Mouse (Mus musculus): Measurements from ENCODE around the gene Tenm4. TPM values are rescaled to one million over a fixed set of nuclear protein-coding genes. Genes with fewer than 3 reads are reported as not detected.
"Not testable (repeated sequence)": the region's sequence is repeated elsewhere in the genome, so short reads cannot be mapped to it uniquely, and the experiment has no call there.

The Tenm4 gene
- polyA plus RNA-seq, 1 experiment = 0.79 TPM

DNA sequence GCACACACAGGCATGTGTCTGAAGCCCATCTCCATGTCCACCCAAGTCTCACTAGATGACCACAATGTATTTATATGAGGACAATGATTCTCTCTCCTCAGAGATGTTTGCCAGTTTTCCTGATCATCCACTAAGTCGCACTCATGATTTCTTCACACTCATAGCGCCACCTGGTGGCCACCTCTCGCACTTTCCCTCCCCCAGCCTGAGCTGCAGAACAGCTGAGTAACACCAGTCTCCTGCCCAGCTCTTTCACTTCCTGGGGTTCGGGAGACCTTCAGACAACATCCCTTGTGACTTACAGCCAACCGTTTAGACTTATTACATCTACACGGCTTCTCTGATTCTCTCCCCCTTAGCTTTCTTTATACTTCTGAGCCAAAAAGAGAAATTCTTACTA lies 743.0 kb downstream of the Tenm4 start:
- H3K36me3 ChIP-seq (ENCODE audit: control insufficient read depth, insufficient read depth, low read length) = no peaks in the 10 kb centered on the region
- no peaks in the 10 kb centered on the region for H3K4me1 ChIP-seq (ENCODE audit: control insufficient read depth, insufficient read depth, insufficient read length, low read length)
- 4% methylated on average over 6 of the region's 6 CpGs for WGBS
- no peaks in the 10 kb centered on the region for H3K27me3 ChIP-seq (ENCODE audit: control insufficient read depth, insufficient read depth, low read length)
- no peak overlapping the region for H3K4me3 ChIP-seq (ENCODE audit: low read depth, low read length)
- H3K27ac ChIP-seq (ENCODE audit: insufficient read depth, low read depth, low read length) = no peak overlapping the region
- no peak for TF ChIP-seq POLR2A (IDR thresholded peaks at IDR 0.05; ENCODE audit: low read depth, low read length)
- TF ChIP-seq CTCF (IDR thresholded peaks at IDR 0.05; ENCODE audit: extremely low read depth, insufficient read length, insufficient replicate concordance, low read depth, low read length) = peak; percentile 95

DNA sequence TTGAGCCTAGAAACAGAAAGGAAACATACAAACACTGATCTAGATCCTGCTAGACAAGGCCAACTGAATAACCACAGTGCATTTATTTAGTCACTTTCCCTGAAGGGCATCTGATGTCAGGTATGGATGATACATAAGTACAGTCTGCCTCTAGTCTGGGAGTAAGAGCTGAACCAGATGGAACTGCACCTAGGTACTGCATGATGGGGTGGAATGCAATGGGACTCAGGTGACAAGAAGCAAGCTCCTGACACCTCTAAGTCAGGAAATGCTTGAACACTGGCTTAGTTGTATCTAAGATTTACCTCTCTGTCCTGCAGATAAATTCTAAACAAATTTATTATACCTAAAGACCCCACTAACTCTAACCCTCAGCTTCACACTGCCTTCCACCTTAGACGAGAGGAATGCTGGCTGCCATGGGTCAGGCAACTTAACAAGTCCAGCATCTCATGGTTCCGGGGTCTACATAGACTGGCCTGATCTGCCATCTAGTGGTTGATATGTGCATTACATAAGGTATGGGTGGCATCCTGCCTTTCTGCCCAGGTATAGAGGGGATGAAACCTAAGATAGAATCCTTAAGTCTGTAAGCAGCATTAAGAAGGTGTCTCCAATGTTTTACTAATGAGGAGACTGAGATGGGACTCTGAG lies 744.5 kb downstream of the Tenm4 start:
- WGBS = under 1% methylated on average over 2 of the region's 2 CpGs
- Histone ChIP-seq H3K4me3 (ENCODE audit: low read depth, low read length) (no peak overlapping the region), H3K36me3 (ENCODE audit: control insufficient read depth, insufficient read depth, low read length) (no peaks in the 10 kb centered on the region), H3K27ac (ENCODE audit: insufficient read depth, low read depth, low read length) (no peak overlapping the region), H3K27me3 (ENCODE audit: control insufficient read depth, insufficient read depth, low read length) (no peaks in the 10 kb centered on the region), H3K4me1 (ENCODE audit: control insufficient read depth, insufficient read depth, insufficient read length, low read length) (no peaks in the 10 kb centered on the region)
- TF ChIP-seq POLR2A (IDR thresholded peaks at IDR 0.05; ENCODE audit: low read depth, low read length) (no peak), CTCF (IDR thresholded peaks at IDR 0.05; ENCODE audit: extremely low read depth, insufficient read length, insufficient replicate concordance, low read depth, low read length) (peak; percentile 67; the same call in 1 of the 2 replicates)

DNA sequence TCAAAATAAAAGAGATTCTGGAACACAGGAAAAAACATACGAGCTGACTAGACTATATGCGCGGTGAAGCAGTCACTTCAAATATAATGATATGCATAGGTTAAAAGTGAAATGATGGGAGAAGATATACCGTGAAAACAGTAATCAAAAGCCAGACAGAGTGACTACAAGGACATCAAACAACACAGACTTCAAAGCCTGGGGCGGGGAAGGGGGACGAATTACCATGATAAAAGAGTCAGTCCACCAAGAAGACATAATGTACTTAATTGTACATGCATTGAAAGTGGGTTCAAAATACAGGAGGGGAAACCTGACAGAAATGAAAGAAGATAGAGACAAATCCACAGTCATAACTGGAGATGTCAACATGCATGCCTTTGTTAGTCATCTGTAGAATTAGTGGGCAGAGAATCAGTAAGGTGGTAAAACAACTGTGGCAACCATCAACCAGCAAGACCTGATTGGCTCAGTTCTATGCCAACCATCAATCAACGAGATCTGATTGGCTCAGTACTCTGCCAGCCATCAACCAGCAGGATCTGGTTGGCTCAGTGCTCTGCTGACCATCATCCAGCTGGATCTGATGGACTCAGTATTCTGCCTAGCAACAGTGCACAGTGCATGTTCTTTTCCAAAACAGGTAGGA lies 749.5 kb downstream of the Tenm4 start:
- no peaks in the 10 kb centered on the region for H3K27me3 ChIP-seq (ENCODE audit: control insufficient read depth, insufficient read depth, low read length)
- no peaks in the 10 kb centered on the region for H3K36me3 ChIP-seq (ENCODE audit: control insufficient read depth, insufficient read depth, low read length)
- WGBS = 66% methylated on average over 7 of the region's 7 CpGs
- H3K27ac ChIP-seq (ENCODE audit: insufficient read depth, low read depth, low read length) = no peak overlapping the region
- H3K4me3 ChIP-seq (ENCODE audit: low read depth, low read length) = no peak overlapping the region
- no peaks in the 10 kb centered on the region for H3K4me1 ChIP-seq (ENCODE audit: control insufficient read depth, insufficient read depth, insufficient read length, low read length)
- TF ChIP-seq POLR2A (IDR thresholded peaks at IDR 0.05; ENCODE audit: low read depth, low read length) (no peak), CTCF (IDR thresholded peaks at IDR 0.05; ENCODE audit: extremely low read depth, insufficient read length, insufficient replicate concordance, low read depth, low read length) (no peak)

DNA sequence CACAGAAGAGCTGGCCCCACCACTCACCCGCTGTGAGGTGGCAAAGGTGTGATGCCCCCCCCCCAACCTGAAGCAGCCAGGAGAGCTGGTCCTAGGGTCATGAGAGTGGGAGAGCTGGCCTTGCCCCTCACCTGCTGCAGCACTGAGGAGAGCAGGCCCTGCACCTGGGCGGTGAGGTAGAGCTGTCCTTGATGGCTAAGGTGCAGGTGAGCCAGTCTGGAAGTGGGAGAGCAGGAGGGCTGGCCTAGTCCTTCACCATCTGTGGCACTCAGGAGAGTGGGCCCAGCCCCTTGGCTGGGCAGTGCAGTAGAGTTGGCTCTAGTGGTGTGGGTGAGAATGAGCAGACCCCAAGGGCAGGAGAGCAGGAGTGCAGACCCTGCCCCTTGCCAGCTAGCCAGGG lies 751.9 kb downstream of the Tenm4 start:
- Histone ChIP-seq H3K27ac (ENCODE audit: insufficient read depth, low read depth, low read length) (no peak overlapping the region), H3K27me3 (ENCODE audit: control insufficient read depth, insufficient read depth, low read length) (no peaks in the 10 kb centered on the region), H3K4me1 (ENCODE audit: control insufficient read depth, insufficient read depth, insufficient read length, low read length) (no peaks in the 10 kb centered on the region), H3K4me3 (ENCODE audit: low read depth, low read length) (no peak overlapping the region), H3K36me3 (ENCODE audit: control insufficient read depth, insufficient read depth, low read length) (no peaks in the 10 kb centered on the region)
- TF ChIP-seq POLR2A (IDR thresholded peaks at IDR 0.05; ENCODE audit: low read depth, low read length) (no peak), CTCF (IDR thresholded peaks at IDR 0.05; ENCODE audit: extremely low read depth, insufficient read length, insufficient replicate concordance, low read depth, low read length) (no peak)
- 91% methylated on average over 2 of the region's 2 CpGs for WGBS

DNA sequence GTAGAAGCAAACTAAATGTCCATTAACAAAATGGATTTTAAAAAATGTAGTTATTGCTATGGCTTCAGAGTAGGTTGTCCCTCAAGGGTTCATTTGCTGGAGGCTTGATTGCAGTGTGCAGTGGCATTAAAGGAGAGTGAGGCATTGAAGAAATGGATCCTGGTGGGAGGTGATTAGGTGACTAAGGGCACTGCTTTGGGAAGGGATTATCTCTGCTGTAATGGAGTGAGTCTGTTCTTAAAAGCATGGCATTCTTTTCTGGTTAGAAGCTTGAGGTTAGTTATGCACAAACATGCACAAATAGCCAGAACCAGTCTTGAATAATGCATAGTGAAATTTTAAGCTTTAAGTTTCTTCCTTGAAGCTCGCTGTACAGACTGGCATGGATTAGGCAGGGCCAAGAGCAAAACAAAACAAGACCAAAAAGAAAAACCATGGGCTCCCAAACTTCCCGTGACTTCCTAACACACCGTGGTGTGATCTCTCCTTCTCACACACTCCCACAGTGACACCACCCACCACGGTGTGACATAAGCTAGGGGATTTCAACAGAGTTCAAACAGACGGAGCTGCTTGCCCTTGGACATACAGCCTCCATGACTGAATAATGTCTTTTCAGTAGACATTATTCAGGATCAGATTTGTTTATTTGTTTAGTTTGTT lies 772.8 kb downstream of the Tenm4 start:
- no peak overlapping the region for H3K4me3 ChIP-seq (ENCODE audit: low read depth, low read length)
- no peak for TF ChIP-seq POLR2A (IDR thresholded peaks at IDR 0.05; ENCODE audit: low read depth, low read length)
- TF ChIP-seq CTCF (IDR thresholded peaks at IDR 0.05; ENCODE audit: extremely low read depth, insufficient read length, insufficient replicate concordance, low read depth, low read length) = no peak
- no peaks in the 10 kb centered on the region for H3K4me1 ChIP-seq (ENCODE audit: control insufficient read depth, insufficient read depth, insufficient read length, low read length)
- no peaks in the 10 kb centered on the region for H3K36me3 ChIP-seq (ENCODE audit: control insufficient read depth, insufficient read depth, low read length)
- no peaks in the 10 kb centered on the region for H3K27me3 ChIP-seq (ENCODE audit: control insufficient read depth, insufficient read depth, low read length)
- 81% methylated on average over 5 of the region's 5 CpGs for WGBS
- no peak overlapping the region for H3K27ac ChIP-seq (ENCODE audit: insufficient read depth, low read depth, low read length)

DNA sequence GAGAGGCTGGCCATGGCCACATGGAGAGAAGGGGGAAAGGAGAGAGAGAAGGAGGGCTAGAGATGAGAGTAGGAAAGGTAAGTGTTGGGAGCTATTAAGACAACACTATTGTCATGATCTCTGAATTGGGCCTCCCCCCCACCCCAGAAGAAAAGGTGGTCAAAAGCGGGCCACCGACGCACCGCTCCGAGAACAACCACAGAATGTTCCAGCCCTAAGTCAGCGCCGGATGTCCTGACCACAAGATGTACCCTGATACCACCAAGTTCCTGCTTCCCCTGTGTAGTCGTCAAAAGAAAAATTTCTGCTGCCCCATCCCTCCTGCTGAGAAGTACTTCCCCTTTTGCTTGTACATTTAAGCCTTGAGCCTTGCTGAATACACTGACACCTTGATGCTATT lies 775.5 kb downstream of the Tenm4 start:
- not testable (repeated sequence) for H3K4me3 ChIP-seq (ENCODE audit: low read depth, low read length); H3K4me1 ChIP-seq (ENCODE audit: control insufficient read depth, insufficient read depth, insufficient read length, low read length); H3K36me3 ChIP-seq (ENCODE audit: control insufficient read depth, insufficient read depth, low read length); H3K27me3 ChIP-seq (ENCODE audit: control insufficient read depth, insufficient read depth, low read length); H3K27ac ChIP-seq (ENCODE audit: insufficient read depth, low read depth, low read length)
- WGBS = 89% methylated on average over 8 of the region's 8 CpGs

DNA sequence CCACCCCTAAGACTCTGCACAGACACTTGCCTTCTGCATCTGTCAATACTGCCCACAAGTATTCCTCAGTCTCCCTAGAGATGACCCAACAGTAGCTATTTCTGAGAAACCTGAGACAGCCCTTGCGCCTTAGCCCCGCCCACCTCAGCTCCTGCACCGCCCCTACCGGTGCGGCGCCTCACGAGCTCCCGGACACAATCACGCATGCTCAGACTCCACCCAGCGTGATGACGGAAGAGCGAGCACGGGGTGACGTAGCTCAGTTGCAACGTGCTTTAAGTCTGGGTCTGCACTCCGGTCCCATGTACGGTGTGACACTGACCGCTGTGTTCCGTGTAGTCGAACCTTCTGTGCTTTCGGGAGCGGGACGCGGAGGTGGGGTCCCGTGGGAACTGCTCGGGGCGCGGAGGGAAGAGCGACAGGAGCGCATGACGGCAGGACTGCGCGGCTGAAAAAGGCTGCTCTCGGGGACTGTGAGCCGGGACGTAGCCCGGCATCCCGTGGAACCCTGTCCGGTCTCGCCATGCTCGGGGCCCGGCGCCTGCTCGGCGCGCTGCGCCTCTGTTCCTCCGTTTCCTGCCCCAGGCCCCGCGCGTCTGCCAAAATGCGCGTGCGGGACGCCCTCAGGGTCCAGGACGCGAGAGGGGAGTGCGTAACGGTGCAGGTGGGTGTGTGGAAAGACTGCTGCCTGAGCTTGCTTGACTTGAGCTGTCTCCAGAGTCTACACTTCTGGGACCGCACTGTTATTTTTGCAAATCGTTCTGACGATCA lies 780.4 kb downstream of the Tenm4 start, which contains the start of gene Nars2:
Gene Nars2, plus strand, starts transcription at position 225 of the 771 bp plus-strand sequence.
- Histone ChIP-seq H3K27me3 (ENCODE audit: control insufficient read depth, insufficient read depth, low read length) (no peaks in the 10 kb centered on the region), H3K36me3 (ENCODE audit: control insufficient read depth, insufficient read depth, low read length) (no peaks in the 10 kb centered on the region; the same call in 1 of the 2 replicates), H3K4me3 (ENCODE audit: low read depth, low read length) (peak within 1 kb of the TSS; percentile 92), H3K4me1 (ENCODE audit: control insufficient read depth, insufficient read depth, insufficient read length, low read length) (peaks cover 2% of the 10 kb centered on the region; the same call in 1 of the 2 replicates), H3K27ac (ENCODE audit: insufficient read depth, low read depth, low read length) (peak within 1 kb of the TSS; percentile 85)
- peak; percentile 30; the same call in 1 of the 2 replicates for TF ChIP-seq CTCF (IDR thresholded peaks at IDR 0.05; ENCODE audit: extremely low read depth, insufficient read length, insufficient replicate concordance, low read depth, low read length)
- peak; percentile 84 for TF ChIP-seq POLR2A (IDR thresholded peaks at IDR 0.05; ENCODE audit: low read depth, low read length)
- under 1% methylated on average over 62 of the region's 62 CpGs for WGBS
